Mouse (Mus musculus) C2C12 (cell line): ENCODE results near the gene Mterf4.

Experiments
- CEBPB ChIP-seq: IDR thresholded peaks from one replicate; pipeline ENCODE4 v1.6.1; 2011; ENCODE audit warnings: low read depth, mild to moderate bottlenecking, control low read depth, moderate library complexity
- CTCF ChIP-seq: IDR thresholded peaks from one replicate; pipeline ENCODE4 v1.5.1; 2011; ENCODE audit not compliant: control insufficient read depth, insufficient read depth, insufficient read length
- FOSL1 ChIP-seq: IDR thresholded peaks from one replicate; pipeline ENCODE4 v1.8.0; 2011; ENCODE audit warnings: mild to moderate bottlenecking, low read length; ENCODE audit not compliant: poor library complexity, insufficient read depth, severe bottlenecking
- MAX ChIP-seq: IDR thresholded peaks from one replicate; pipeline ENCODE4 v1.6.1; 2011; ENCODE audit warnings: mild to moderate bottlenecking, control low read depth
- MYOD1 ChIP-seq: IDR thresholded peaks from one replicate; pipeline ENCODE4 v1.6.1; 2011; ENCODE audit warnings: low read depth; ENCODE audit not compliant: control insufficient read depth, insufficient read length
- MYOG ChIP-seq: IDR thresholded peaks from one replicate; pipeline ENCODE4 v1.6.1; 2011; ENCODE audit not compliant: control insufficient read depth, insufficient read length; ENCODE audit errors: extremely low read depth
- USF1 ChIP-seq: IDR thresholded peaks from one replicate; pipeline ENCODE4 v1.6.1; 2011; ENCODE audit warnings: low read depth, mild to moderate bottlenecking, control low read depth, moderate library complexity

DNA sequence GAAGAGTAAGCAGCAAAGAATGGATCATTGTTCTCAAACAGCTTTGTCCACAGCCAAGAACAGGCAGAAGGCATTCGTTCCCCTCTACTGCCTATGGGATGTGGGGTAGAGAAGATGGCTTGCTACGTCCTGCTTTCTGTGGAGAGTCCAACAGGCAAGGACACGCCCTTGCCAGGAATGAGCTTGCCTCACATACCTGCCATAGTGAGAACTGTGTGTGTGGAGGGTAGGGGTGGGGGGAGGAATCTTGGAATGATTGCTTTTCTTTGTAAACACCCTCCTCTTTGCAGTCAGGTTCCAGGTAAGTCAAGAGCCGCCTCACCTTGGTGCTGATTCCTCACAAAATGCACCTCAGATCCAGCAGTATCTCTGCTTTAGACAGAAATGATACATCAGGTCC lies 5.9 kb downstream of the Mterf4 start:
- no peak for TF ChIP-seq USF1
- no peak for TF ChIP-seq CTCF
- TF ChIP-seq CEBPB = no peak
- no peak for TF ChIP-seq MAX
- no peak for TF ChIP-seq MYOG
- TF ChIP-seq MYOD1 = no peak
- TF ChIP-seq FOSL1 = no peak
